Mouse (Mus musculus) erythroid progenitor cell, adult 5-6 weeks (primary cell): ENCODE data around the gene Bud23. TPM values are rescaled to one million over a fixed set of nuclear protein-coding genes. Genes with fewer than 3 reads are reported as not detected.
"Not testable (repeated sequence)": the region's sequence is repeated elsewhere in the genome, so short reads cannot be mapped to it uniquely, and the experiment has no call there.

Experiments used
- ATAC-seq: replicated peaks from 2 replicates; pipeline ENCODE4 v1.8.0; 2016; ENCODE audit warnings: moderate number of reproducible peaks, mild to moderate bottlenecking, moderate TSS enrichment, inconsistent platforms; ENCODE audit not compliant: poor library complexity, low FRiP score, severe bottlenecking
- total RNA-seq, 2 experiments: library from RNA; stranded (forward) in 1 of 2; stranded (reverse) in 1 of 2; fragments of 150-400 nt in 1 of 2; fragments of 186-747, 209-891 nt in 1 of 2; gene quantifications; 2 replicates each; pipeline versions ENCODE4 v1.2.3 to v1.2.4; 2015 to 2017; ENCODE audit warnings: low replicate concordance in 2 of 2

Bud23 gene
- total RNA-seq (2015; ENCODE audit: low replicate concordance) = 25.2 and 34.8 TPM in 2 replicates
- total RNA-seq (2017; ENCODE audit: low replicate concordance) = 7.6 and 13.0 TPM in 2 replicates

DNA sequence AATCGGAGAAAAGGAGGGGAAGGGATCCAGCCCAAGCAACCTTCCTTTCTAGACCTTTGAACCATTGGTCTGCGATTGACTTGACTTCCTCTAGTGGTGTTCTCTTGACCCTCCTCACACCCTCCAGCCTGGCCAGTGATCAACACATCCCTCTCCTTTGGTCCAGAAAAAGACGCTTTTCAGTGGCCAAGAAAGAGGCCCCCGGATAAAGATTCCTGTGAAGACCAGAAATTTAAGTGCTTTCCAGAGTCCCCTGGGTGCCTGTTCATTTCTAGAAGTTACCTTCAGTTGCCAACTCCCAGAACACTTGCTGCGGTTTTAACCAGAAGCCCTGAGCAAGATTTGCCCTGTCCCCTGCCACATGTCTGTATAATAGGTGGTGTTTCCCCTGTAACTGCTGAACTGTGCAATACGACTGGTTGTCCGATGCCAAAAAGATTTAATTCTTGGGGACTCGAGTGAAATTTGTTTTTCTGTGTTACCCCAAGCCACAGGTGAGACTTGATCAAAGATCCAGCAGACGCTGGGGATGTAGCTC is at the start of gene Bud23:
Gene Bud23, minus strand, starts transcription at position 51 of the 538 bp plus-strand sequence.
- not testable (repeated sequence) for ATAC-seq

DNA sequence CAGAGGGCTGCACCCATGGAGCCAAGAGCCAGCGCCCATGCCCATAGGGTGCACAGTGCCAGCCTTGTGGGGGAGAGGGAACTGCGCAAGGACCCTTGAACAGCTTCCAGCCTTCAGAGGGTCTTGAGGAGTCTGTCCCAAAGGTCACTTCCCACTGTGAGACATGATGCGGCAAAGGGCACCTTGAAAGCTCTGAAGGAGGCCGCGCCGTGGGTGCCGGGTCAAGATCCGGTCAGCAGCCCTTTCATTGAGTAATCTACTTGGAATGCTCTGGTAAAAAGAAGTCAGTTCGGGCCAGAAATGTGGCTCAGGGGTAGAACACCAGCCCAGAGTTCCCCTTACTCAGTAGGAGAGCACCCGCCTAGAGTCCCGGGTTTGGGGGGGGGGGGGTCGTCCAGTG is 49.0 kb upstream of the Bud23 start:
- no peak for ATAC-seq

DNA sequence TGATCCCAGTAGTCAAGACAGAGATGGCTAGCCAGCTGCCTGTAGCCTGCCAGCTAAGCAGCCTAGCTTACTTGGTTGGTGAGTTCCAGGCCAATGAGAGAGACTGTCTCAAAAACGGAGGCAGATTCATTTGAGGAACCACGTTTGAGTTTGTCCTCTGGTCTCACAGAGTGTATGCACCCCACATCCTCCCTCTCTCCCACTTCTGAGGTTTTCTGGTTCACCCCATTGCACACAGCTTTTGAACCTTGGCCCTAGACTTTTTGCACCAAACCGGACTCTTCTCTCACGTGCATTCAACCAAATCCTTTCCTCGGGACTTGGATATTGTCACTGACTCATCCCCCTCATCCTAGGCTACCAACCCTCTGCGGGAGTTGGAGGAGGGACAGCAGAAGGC is 45.2 kb upstream of the Bud23 start:
- ATAC-seq = no peak

DNA sequence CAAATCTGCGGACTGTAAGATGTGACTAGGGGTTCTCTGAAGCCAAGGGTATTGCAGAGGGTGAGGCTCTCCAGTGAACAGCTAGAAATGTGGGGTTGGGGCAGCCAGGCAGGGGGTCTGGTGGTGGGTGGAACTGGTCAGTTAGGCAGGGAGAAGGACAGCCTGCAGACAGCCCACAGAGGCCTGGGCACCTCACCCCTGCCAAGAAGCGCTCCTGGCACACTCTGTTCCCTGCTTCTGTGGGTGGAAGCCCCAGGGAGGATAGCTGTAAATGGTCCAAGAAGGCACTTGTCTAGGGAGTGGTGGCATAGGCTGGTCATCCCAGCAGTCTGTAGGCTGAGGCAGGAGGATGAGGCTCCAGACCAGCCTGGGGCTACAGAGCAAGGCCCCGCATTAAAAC is 44.7 kb upstream of the Bud23 start:
- ATAC-seq = no peak

- ATAC-seq = no peak
These were observed 44.3 kb upstream of the Bud23 start for GRCm38 (mm10) chr5:135109017-135109416.

DNA sequence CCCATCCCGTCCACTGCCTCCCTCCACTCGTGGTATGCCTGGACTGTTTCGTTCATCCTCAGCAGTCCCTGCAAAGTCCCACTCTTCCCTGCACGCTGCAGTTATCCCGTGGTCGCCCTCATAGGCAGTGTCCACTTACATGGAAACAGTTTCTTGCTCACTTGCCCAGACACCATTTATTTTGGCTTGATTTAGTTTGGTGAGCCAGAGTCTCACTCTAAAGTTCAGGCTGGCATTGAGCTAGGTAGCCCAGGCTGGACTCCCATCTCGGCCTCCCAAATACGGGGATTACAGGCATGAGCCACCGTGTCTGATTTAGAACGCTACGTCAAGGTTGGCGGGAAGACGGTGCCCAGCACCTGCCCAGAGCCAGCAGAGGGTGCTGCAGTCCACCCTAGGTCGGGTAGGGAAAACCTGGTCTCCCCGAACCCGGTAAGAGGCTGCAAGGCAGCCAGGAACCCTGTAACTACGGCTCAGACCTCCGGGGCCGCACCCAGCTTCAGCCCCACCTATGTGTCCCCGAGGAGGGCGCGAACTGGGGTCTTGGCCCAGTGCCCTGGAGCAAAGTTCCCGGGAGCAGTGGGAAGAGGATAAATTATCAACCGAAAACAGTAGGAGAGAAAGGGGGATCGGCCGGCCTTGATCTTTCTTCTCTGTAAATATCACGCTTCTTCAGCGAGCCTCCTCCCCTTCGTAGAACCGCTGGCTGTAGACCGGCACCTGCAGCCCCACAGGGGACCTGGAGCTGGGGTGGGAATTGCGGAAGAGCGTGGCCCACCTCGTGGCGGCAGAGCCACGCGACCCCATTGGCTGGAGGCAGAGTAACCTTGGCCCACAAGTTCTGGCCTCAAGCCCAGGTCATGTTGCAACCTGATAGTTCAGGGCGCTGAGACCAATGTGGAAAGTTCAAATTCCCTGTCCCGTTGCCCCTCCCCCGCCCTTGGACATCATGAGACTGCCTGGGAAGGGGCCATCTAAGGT is 43.1 kb upstream of the Bud23 start:
- no peak for ATAC-seq

- ATAC-seq = peak; percentile 67; the same call in 1 of the 2 replicates
These were observed 42.0 kb upstream of the Bud23 start for GRCm38 (mm10) chr5:135106758-135107256.

DNA sequence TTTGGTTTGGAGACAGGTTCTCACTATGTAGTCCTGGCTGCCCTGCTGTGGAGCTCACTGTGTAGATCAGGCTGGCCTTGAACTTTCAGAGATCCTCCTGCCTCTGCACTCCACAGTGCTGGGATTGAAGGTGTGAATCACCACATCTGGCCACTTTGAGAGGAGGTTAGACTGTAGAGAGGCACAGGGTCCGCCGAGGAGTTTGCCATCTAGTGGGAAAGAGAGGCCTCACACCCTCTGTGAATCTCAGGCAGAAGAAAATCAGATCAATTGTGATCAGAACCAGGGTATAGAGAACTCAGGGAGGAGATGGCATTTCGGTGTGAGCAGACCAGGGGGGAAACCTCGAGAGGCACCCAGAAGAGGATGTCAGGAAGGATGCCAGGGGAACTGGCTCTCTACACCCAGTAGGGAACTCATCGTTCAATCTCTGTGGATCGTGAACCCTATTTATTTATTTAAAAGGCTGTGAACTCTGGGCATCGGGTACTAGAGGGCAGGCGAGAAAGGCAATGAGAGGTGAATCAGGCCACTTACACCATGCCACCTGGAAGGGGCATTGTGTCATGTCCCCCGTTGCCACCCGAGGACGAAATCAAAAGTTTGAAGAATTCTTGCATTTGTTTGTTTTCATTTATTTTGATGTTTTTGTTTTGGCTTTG is 39.4 kb upstream of the Bud23 start:
- ATAC-seq = no peak

DNA sequence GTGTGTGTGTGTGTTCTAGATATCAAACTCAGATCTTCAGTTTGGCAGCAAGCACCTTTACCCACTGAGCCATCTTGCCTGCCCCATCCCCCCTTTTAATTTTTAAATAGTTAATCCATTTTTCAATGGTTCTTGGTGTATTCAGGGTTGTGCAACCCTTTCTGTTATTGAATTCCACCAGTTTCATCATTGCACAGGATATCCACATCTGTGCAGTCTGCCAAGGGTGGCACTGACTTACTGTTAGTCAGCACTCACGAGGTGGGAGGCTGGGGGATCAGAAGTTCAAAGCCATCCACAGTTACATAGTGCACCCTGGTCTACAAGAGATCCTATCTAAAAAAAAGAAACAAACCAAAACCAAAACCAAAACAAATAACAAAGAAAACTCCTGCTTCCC is 36.2 kb upstream of the Bud23 start:
- no peak for ATAC-seq

GRCm38 (mm10) chr5:135089653-135090052 is 24.9 kb upstream of the Bud23 start, which contains the start of gene Mlxipl:
Mlxipl (plus strand) TSS chr5:135089890.
- 0 out of 2 replicates have a peak, but pooled peaks have one; percentile 22 for ATAC-seq

- ATAC-seq = no peak
These were observed 22.1 kb upstream of the Bud23 start for GRCm38 (mm10) chr5:135086871-135087270.

GRCm38 (mm10) chr5:135080539-135080938 is 15.8 kb upstream of the Bud23 start:
- ATAC-seq = no peak

DNA sequence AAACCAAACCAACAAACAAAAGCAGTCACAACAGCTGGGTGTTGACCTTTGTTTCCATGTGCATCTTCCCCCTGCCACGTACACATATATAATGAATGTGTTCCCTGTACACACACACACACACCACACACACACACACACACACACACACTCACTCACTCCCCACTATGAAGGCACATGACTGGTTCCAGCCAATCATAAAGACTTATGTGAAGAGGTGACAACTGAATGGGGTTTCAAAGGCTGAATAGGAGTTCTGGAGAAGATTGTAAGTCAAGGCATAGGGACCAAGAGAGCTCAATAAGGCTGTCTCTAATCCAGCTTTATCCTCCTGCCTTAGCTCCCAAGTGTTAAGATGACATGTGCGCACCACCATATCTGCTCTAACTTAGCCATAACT is 14.8 kb upstream of the Bud23 start:
- ATAC-seq = no peak

GRCm38 (mm10) chr5:135078482-135078810 is 13.7 kb upstream of the Bud23 start:
- ATAC-seq = 0 out of 2 replicates have a peak, but pooled peaks have one; percentile 8

DNA sequence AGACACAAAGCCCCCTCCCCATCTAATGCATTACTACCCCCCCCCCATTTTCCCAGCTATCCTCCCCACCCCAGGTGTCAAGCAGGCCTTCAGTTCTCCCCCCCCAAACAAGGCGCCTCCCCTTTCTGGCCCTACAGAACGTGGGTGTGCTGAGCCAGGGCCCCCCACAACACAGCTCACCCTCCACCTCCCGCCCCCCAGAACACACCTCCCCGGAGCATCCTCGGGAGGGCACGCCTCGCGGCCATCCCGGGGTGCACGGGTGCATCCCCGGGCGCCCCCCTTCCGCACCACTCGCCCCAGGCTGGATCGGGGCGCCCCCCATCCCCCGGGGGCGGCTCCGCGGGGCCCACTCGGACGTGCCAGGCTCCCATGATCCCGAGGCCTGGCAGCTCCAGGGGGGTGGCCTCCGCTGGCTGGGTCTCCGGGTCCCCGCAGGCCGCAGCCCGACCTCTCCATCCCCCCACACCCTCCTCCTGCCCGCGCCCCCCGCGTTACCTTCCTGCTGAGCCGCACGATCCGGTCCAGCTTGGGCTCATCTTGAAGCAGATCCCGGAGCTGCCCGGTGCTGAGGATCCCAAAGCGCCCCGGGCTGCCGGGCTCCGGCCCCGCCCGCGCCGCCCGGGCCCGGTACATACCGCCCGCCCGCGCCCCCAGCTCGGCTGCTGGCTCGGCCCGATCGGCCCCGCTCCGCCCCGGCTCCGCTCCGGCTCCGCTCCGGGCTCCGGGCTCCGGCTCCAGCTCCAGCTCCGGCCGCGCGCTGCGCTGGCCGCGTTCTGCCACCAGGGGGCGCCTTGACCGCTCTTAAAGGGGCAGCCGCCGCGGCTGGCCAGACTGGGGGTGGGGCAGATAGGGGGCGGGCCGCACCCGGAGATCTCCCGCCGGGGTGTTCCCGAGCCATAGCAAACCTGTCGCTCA is 13.1 kb upstream of the Bud23 start, which contains the start of gene Vps37d:
Gene Vps37d, minus strand, starts transcription at position 703 of the 918 bp plus-strand sequence.
- ATAC-seq = peak; percentile 86

- no peak for ATAC-seq
These were observed 12.3 kb upstream of the Bud23 start for GRCm38 (mm10) chr5:135076931-135077505.

DNA sequence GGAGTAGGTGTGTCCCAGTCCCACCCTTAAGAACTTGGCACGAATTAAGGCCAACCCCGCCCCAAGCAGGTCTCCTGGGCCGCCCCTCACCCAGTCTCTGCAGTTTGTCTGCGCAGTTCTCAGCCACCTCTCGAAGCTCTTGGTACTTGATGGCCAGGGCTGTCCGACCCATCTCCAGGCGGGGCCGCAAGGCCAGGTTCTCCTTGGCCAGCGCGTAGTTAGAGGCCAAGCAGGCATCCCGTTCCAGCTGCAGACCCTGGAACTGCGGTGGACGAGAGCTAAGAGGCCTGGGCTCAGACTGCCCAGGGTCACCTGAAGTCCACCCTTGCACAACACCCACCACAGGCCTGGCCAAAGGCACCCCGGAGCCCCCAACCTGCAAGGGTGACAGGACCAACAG is 11.6 kb upstream of the Bud23 start:
- ATAC-seq = no peak

GRCm38 (mm10) chr5:135075655-135076054 is 10.9 kb upstream of the Bud23 start:
- ATAC-seq = no peak
